Mouse (Mus musculus): ENCODE measurements around the gene Dnaja2.

The Dnaja2 gene

GRCm38 (mm10) chr8:85500955-85501685 is 54.0 kb downstream of the Dnaja2 start:
- peak in 1 of 2 experiments; percentile 58 for DNase-seq (ENCODE audit: low spot score in 2 of 2)

GRCm38 (mm10) chr8:85500460-85500859 is 54.7 kb downstream of the Dnaja2 start:
- DNase-seq (ENCODE audit: low spot score in 2 of 2): no peak

- no peak for DNase-seq (ENCODE audit: low spot score in 2 of 2)
Measured at GRCm38 (mm10) chr8:85498577-85498976, 56.6 kb downstream of the Dnaja2 start.

GRCm38 (mm10) chr8:85496778-85497177 is 58.4 kb downstream of the Dnaja2 start:
- DNase-seq (ENCODE audit: low spot score in 2 of 2): no peak

- DNase-seq (ENCODE audit: low spot score in 2 of 2): no peak
Measured at GRCm38 (mm10) chr8:85496125-85496524, 59.0 kb downstream of the Dnaja2 start.

GRCm38 (mm10) chr8:85492940-85493931 is 61.9 kb downstream of the Dnaja2 start:
- DNase-seq (ENCODE audit: low spot score in 2 of 2): peak in 1 of 2 experiments; percentile 24

GRCm38 (mm10) chr8:85492125-85492875 is 62.8 kb downstream of the Dnaja2 start, which contains the start of gene Gpt2:
TSS of gene Gpt2 (plus strand) at chr8:85492576.
- DNase-seq (ENCODE audit: low spot score in 2 of 2): peak; percentile 84 to 93

GRCm38 (mm10) chr8:85489546-85489945 is 65.6 kb downstream of the Dnaja2 start:
- no peak for DNase-seq (ENCODE audit: low spot score in 2 of 2)

GRCm38 (mm10) chr8:85488631-85489030 is 66.5 kb downstream of the Dnaja2 start:
- no peak for DNase-seq (ENCODE audit: low spot score in 2 of 2)

- no peak for DNase-seq (ENCODE audit: low spot score in 2 of 2)
Measured at GRCm38 (mm10) chr8:85487906-85488620, 67.1 kb downstream of the Dnaja2 start.

Data from cerebellum, postnatal 4 days (tissue).